Mouse (Mus musculus) adipocyte (in vitro differentiated cells): Measurements from ENCODE around the gene Zzef1.

Source experiments
- DNase-seq: peaks from one replicate; pipeline ENCODE4 v3.0.0-alpha.2; 2016; ENCODE audit warnings: low spot score

Gene Zzef1

GRCm38 (mm10) chr11:72917299-72917996, 121.4 kb downstream of the Zzef1 start:
- no peak for DNase-seq

- no peak for DNase-seq
Observed at GRCm38 (mm10) chr11:72923116-72923515, 127.1 kb downstream of the Zzef1 start.

- no peak for DNase-seq
Observed at GRCm38 (mm10) chr11:72924458-72924857, 128.4 kb downstream of the Zzef1 start.

GRCm38 (mm10) chr11:72925067-72925466, 129.0 kb downstream of the Zzef1 start:
- DNase-seq: no peak

- DNase-seq: peak; percentile 62
Observed at GRCm38 (mm10) chr11:72926226-72926890, 130.3 kb downstream of the Zzef1 start.

- DNase-seq: no peak
Observed at GRCm38 (mm10) chr11:72928516-72928915, 132.5 kb downstream of the Zzef1 start.

GRCm38 (mm10) chr11:72940208-72941143, 144.4 kb downstream of the Zzef1 start:
- no peak for DNase-seq

GRCm38 (mm10) chr11:72944996-72945793, 149.2 kb downstream of the Zzef1 start:
- DNase-seq: no peak

- DNase-seq: no peak
Observed at GRCm38 (mm10) chr11:72945875-72946559, 150.0 kb downstream of the Zzef1 start.

- DNase-seq: no peak
Observed at GRCm38 (mm10) chr11:72946560-72947119, 150.6 kb downstream of the Zzef1 start.

GRCm38 (mm10) chr11:72947840-72948239, 151.8 kb downstream of the Zzef1 start:
- no peak for DNase-seq

GRCm38 (mm10) chr11:72948254-72948653, 152.2 kb downstream of the Zzef1 start:
- DNase-seq: no peak

GRCm38 (mm10) chr11:72951137-72952000, 155.3 kb downstream of the Zzef1 start:
- peak; percentile 10 for DNase-seq

GRCm38 (mm10) chr11:72952226-72952625, 156.2 kb downstream of the Zzef1 start:
- peak; percentile 84 for DNase-seq

GRCm38 (mm10) chr11:72952697-72953096, 156.7 kb downstream of the Zzef1 start:
- peak; percentile 29 for DNase-seq

- no peak for DNase-seq
Observed at GRCm38 (mm10) chr11:72953116-72953439, 157.1 kb downstream of the Zzef1 start.

GRCm38 (mm10) chr11:72953440-72954151, 157.6 kb downstream of the Zzef1 start:
- DNase-seq: peak; percentile 56

- DNase-seq: no peak
Observed at GRCm38 (mm10) chr11:72954216-72954615, 158.2 kb downstream of the Zzef1 start.

GRCm38 (mm10) chr11:72955339-72955974, 159.4 kb downstream of the Zzef1 start:
- no peak for DNase-seq
